Mouse (Mus musculus): ENCODE measurements at regions not wholly inside any gene's neighbourhood (a gene's known extent, or its start where the extent isn't known, plus 50 kb on each side); places are given as distances from the start of the nearest gene placed in this dataset.

DNA sequence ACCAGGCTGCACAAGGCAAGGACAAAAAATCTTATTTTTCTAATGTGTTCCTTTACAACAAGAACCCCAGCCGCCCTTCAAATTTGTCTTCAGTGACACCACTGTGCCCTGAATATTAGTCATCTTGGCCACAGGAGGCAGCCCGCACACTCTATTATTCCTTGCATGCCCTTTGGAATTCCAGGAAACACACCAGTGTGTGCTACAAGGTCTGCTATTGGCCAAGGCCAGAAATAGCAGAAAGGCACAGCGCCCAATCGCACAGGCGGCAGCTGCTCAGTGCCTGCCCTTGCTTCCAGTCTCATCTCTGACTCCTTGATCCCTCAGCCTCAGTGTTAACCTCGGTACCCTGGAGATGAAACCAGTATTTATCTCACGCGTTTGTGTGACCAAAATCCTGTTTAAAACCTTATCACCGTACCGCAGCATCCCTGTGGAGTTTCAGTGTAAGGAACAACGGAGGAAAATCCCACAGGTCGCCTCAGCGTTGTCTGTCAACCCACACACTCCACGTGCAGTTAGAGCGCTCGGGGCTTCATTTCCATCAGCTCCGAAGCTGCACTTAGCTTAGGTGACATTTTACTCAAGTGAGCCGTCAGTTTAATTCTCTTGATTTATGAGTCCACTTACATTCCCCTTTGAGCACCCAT, 194.1 kb downstream of the Dyrk2 start:
- peak; percentile 45 for TF ChIP-seq CTCF (IDR thresholded peaks at IDR 0.05)
- TF ChIP-seq POLR2A (IDR thresholded peaks at IDR 0.05; ENCODE audit: insufficient read depth, low read depth, low read length) = no peak
- TF ChIP-seq EP300 (IDR thresholded peaks at IDR 0.05; ENCODE audit: insufficient read depth, low read depth, low read length) = no peak
